26 mouse cellular contexts compared by ENCODE assay signal in the genomic region with DNA sequence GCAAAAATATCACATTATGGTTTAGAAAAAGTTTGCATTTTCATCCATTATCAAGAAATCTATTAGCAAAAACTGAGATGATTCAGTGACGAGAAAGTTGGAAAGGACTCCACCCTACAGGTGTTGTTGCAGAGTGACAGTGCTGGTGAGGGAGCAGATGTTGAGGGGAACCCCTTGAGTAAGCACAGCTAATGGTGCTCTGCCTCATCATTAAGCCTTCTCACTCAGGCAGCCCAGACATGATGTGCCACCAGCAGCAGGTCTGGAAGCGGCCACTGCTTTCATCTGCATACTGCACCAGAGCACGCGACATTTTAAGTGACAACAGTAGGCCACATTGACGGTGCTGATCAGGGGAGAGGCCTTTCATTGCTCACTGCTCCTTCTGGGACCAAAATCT.
DNase-seq lines count a peak whose midpoint lies in the region; ATAC-seq and TF ChIP-seq lines count a peak whose summit lies in the region.
"Had no signal": no experiment of that assay in that cellular context is flagged by ENCODE, and none has a peak within 500 bp of the region (broad histone marks: within the 10 kb centered on the region; RNA-seq: fewer than 3 reads in every experiment).

No protein-coding gene starts in this region.

- WGBS in forebrain, embryonic 16.5 days: 79% methylated on average over 5 of the region's 5 CpGs
- 92% methylated on average over 5 of the region's 5 CpGs for WGBS in forebrain, embryonic 10.5 days
- 77% methylated on average over 5 of the region's 5 CpGs for WGBS in hindbrain, embryonic 12.5 days
- 87% methylated on average over 5 of the region's 5 CpGs for WGBS in hindbrain, embryonic 11.5 days
- WGBS in midbrain, embryonic 13.5 days: 85% methylated on average over 5 of the region's 5 CpGs
- WGBS in midbrain, postnatal 0 days: 75% methylated on average over 5 of the region's 5 CpGs

- ATAC-seq in forebrain, embryonic 16.5 days: 0 out of 2 replicates have a peak, but pooled peaks have one; percentile 31
- ATAC-seq in hindbrain, embryonic 12.5 days (ENCODE audit: low FRiP score): peak; percentile 46; the same call in 1 of the 2 replicates
- no peak for ATAC-seq in hindbrain, embryonic 11.5 days (ENCODE audit: low FRiP score)
- ATAC-seq in midbrain, embryonic 13.5 days: no peak
- no peak for ATAC-seq in midbrain, postnatal 0 days (ENCODE audit: low FRiP score)
- ATAC-seq: hindbrain, embryonic 16.5 days; inflammation-experienced regulatory T-cells, adult 6 months; intestine, embryonic 16.5 days; Patski had no signal

- H3K4me2 ChIP-seq in forebrain, embryonic 16.5 days (ENCODE audit: low read length): no peak overlapping the region
- H3K4me2 ChIP-seq in hindbrain, embryonic 12.5 days (replicated peaks): no peak overlapping the region
- no peak overlapping the region for H3K4me2 ChIP-seq in hindbrain, embryonic 11.5 days (replicated peaks; ENCODE audit: low read depth, low read length)
- no peak overlapping the region for H3K4me2 ChIP-seq in midbrain, embryonic 13.5 days (replicated peaks)
- no peak overlapping the region for H3K4me2 ChIP-seq in midbrain, postnatal 0 days (ENCODE audit: low read depth, low read length, poor library complexity, severe bottlenecking)
- H3K4me2 ChIP-seq: heart, embryonic 12.5 days; heart, embryonic 15.5 days had no signal

- no peak for TF ChIP-seq CTCF in midbrain, postnatal 0 days (IDR thresholded peaks at IDR 0.05)

- H3K4me1 ChIP-seq in forebrain, embryonic 16.5 days (replicated peaks; ENCODE audit: control insufficient read depth, insufficient read depth, low read length): 0 out of 2 replicates have a peak, but pooled peaks cover 5% of the 10 kb centered on the region
- no peaks in the 10 kb centered on the region for H3K4me1 ChIP-seq in forebrain, embryonic 10.5 days
- H3K4me1 ChIP-seq in hindbrain, embryonic 12.5 days: no peaks in the 10 kb centered on the region
- no peaks in the 10 kb centered on the region for H3K4me1 ChIP-seq in hindbrain, embryonic 11.5 days (replicated peaks; ENCODE audit: control insufficient read depth, insufficient read depth, low read length)
- H3K4me1 ChIP-seq in midbrain, embryonic 13.5 days (replicated peaks): peaks cover 4% of the 10 kb centered on the region
- H3K4me1 ChIP-seq in midbrain, postnatal 0 days (ENCODE audit: insufficient read depth, low read length): no peaks in the 10 kb centered on the region
- H3K4me1 ChIP-seq: heart, embryonic 12.5 days; heart, embryonic 15.5 days had no signal

- H3K9me3 ChIP-seq in forebrain, embryonic 16.5 days (ENCODE audit: control insufficient read depth, low read length): peaks cover 7% of the 10 kb centered on the region
- peaks cover 8% of the 10 kb centered on the region; the same call in 1 of the 2 replicates for H3K9me3 ChIP-seq in forebrain, embryonic 10.5 days
- peaks cover 7% of the 10 kb centered on the region; the same call in 1 of the 2 replicates for H3K9me3 ChIP-seq in hindbrain, embryonic 12.5 days (replicated peaks)
- no peaks in the 10 kb centered on the region; the same call in 1 of the 2 replicates for H3K9me3 ChIP-seq in hindbrain, embryonic 11.5 days (ENCODE audit: control insufficient read depth, low read length)
- peaks cover 7% of the 10 kb centered on the region for H3K9me3 ChIP-seq in midbrain, embryonic 13.5 days
- 0 out of 2 replicates have a peak, but pooled peaks cover 3% of the 10 kb centered on the region for H3K9me3 ChIP-seq in midbrain, postnatal 0 days (ENCODE audit: low read length)

- no peak overlapping the region for H3K4me3 ChIP-seq in forebrain, embryonic 16.5 days (replicated peaks; ENCODE audit: low read length)
- no peak overlapping the region for H3K4me3 ChIP-seq in forebrain, embryonic 10.5 days
- H3K4me3 ChIP-seq in hindbrain, embryonic 12.5 days: no peak overlapping the region
- H3K4me3 ChIP-seq in hindbrain, embryonic 11.5 days (ENCODE audit: low read depth, low read length): no peak overlapping the region
- no peak overlapping the region for H3K4me3 ChIP-seq in midbrain, embryonic 13.5 days (replicated peaks)
- H3K4me3 ChIP-seq in midbrain, postnatal 0 days (ENCODE audit: low read depth, low read length): no peak overlapping the region
- H3K4me3 ChIP-seq: gastrocnemius, adult 2 months; heart, embryonic 12.5 days; heart, embryonic 15.5 days had no signal

- H3K36me3 ChIP-seq in forebrain, embryonic 16.5 days (ENCODE audit: control insufficient read depth, insufficient read depth): no peaks in the 10 kb centered on the region
- H3K36me3 ChIP-seq in forebrain, embryonic 10.5 days (replicated peaks): peaks cover 7% of the 10 kb centered on the region
- no peaks in the 10 kb centered on the region for H3K36me3 ChIP-seq in hindbrain, embryonic 12.5 days
- H3K36me3 ChIP-seq in hindbrain, embryonic 11.5 days (ENCODE audit: control insufficient read depth, insufficient read depth, low read length): no peaks in the 10 kb centered on the region
- 0 out of 2 replicates have a peak, but pooled peaks cover 3% of the 10 kb centered on the region for H3K36me3 ChIP-seq in midbrain, embryonic 13.5 days
- H3K36me3 ChIP-seq in midbrain, postnatal 0 days (ENCODE audit: insufficient read depth, low read length): no peaks in the 10 kb centered on the region

- DNase-seq in forebrain, embryonic 10.5 days (ENCODE audit: extremely low spot score, low spot score): no peak
- DNase-seq in hindbrain, embryonic 11.5 days (ENCODE audit: low spot score): no peak
- no peak for DNase-seq in midbrain, postnatal 0 days (ENCODE audit: low spot score)
- DNase-seq: adrenal gland, postnatal 10 days; adrenal gland, postnatal 36 days; B cell, adult 2 months; cerebellum, adult 18-20 months; cerebellum, adult 9-10 months; cerebellum, postnatal 14 days; forebrain, postnatal 0 days; gastrocnemius, adult 2 months; gastrocnemius, postnatal 14 days; heart, adult 11 months; heart, postnatal 10 days; heart, postnatal 36 days; kidney, adult 18-20 months had no signal

- no peak overlapping the region for H3K27ac ChIP-seq in forebrain, embryonic 16.5 days (ENCODE audit: low read length)
- no peak overlapping the region for H3K27ac ChIP-seq in forebrain, embryonic 10.5 days
- no peak overlapping the region for H3K27ac ChIP-seq in hindbrain, embryonic 12.5 days
- H3K27ac ChIP-seq in hindbrain, embryonic 11.5 days (ENCODE audit: low read depth, low read length): no peak overlapping the region
- peak overlapping the region; percentile 30; the same call in 1 of the 2 replicates for H3K27ac ChIP-seq in midbrain, embryonic 13.5 days
- H3K27ac ChIP-seq in midbrain, postnatal 0 days (ENCODE audit: low read depth, low read length): no peak overlapping the region
- H3K27ac ChIP-seq: gastrocnemius, adult 2 months; heart, embryonic 15.5 days had no signal

- no peaks in the 10 kb centered on the region for H3K27me3 ChIP-seq in forebrain, embryonic 16.5 days (replicated peaks; ENCODE audit: control insufficient read depth, insufficient read depth, low read length)
- no peaks in the 10 kb centered on the region for H3K27me3 ChIP-seq in forebrain, embryonic 10.5 days (ENCODE audit: poor library complexity, severe bottlenecking)
- H3K27me3 ChIP-seq in hindbrain, embryonic 12.5 days: no peaks in the 10 kb centered on the region
- H3K27me3 ChIP-seq in hindbrain, embryonic 11.5 days (ENCODE audit: control insufficient read depth, insufficient read depth, low read length): no peaks in the 10 kb centered on the region
- no peaks in the 10 kb centered on the region for H3K27me3 ChIP-seq in midbrain, embryonic 13.5 days
- H3K27me3 ChIP-seq in midbrain, postnatal 0 days (ENCODE audit: insufficient read depth, low read length): no peaks in the 10 kb centered on the region
- H3K27me3 ChIP-seq: CH12.LX; heart, embryonic 12.5 days; heart, embryonic 15.5 days; Patski had no signal

- H3K9ac ChIP-seq in forebrain, embryonic 16.5 days (replicated peaks; ENCODE audit: low read depth, low read length): no peak overlapping the region
- H3K9ac ChIP-seq in hindbrain, embryonic 12.5 days: no peak overlapping the region
- H3K9ac ChIP-seq in hindbrain, embryonic 11.5 days (ENCODE audit: low read depth, low read length): no peak overlapping the region
- no peak overlapping the region for H3K9ac ChIP-seq in midbrain, embryonic 13.5 days (replicated peaks)
- H3K9ac ChIP-seq in midbrain, postnatal 0 days (replicated peaks; ENCODE audit: low read length, poor library complexity, severe bottlenecking): no peak overlapping the region
- H3K9ac ChIP-seq: forebrain, postnatal 0 days; heart, embryonic 12.5 days; heart, embryonic 15.5 days had no signal

Comparison
In these comparisons a context has a peak if more than half of its experiments do, and no peak if none do; other contexts are left out.
1. ATAC-seq: peak in forebrain, embryonic 16.5 days (single experiment) and hindbrain, embryonic 12.5 days (single experiment); none in hindbrain, embryonic 11.5 days (single experiment), midbrain, embryonic 13.5 days (single experiment) and midbrain, postnatal 0 days (single experiment).